Mouse (Mus musculus) hindbrain, embryonic 14.5 days (tissue): Measurements from ENCODE around the gene Clip2. TPM values are rescaled to one million over a fixed set of nuclear protein-coding genes. Genes with fewer than 3 reads are reported as not detected.
A peak's percentile ranks its signal among the peaks of the same experiment; 100 is the strongest.

ENCODE experiments used
- ATAC-seq: fragments of 200-750 bp; cut with Nextera tagmentation; 2 replicates; pipeline ENCODE4 v1.8.0; 2017; ENCODE audit warnings: moderate number of reproducible peaks, mild to moderate bottlenecking, moderate TSS enrichment, moderate library complexity; ENCODE audit not compliant: low FRiP score
- DNase-seq: peaks from one replicate; pipeline ENCODE4 v3.0.0-alpha.2; 2015; ENCODE audit warnings: low spot score
- H3K27ac ChIP-seq: fragments of 300-500 bp; sonication (generic); 2 replicates; pipeline ENCODE4 v1.5.1; 2014; ENCODE audit warnings: mild to moderate bottlenecking, moderate library complexity
- H3K27me3 ChIP-seq: fragments of 300-500 bp; sonication (generic); 2 replicates; pipeline ENCODE4 v1.6.1; 2014; ENCODE audit warnings: mild to moderate bottlenecking, low read length, mixed read lengths; ENCODE audit not compliant: control insufficient read depth, insufficient read depth
- H3K36me3 ChIP-seq: fragments of 300-500 bp; sonication (generic); replicated peaks from 2 replicates; pipeline ENCODE4 v1.6.1; 2014; ENCODE audit not compliant: control insufficient read depth, insufficient read depth
- H3K4me1 ChIP-seq: fragments of 300-500 bp; sonication (generic); replicated peaks from 2 replicates; pipeline ENCODE4 v1.6.1; 2014; ENCODE audit warnings: antibody characterized with exemption, low read length, mixed read lengths; ENCODE audit not compliant: control insufficient read depth, insufficient read depth
- H3K4me2 ChIP-seq: fragments of 300-500 bp; sonication (generic); replicated peaks from 2 replicates; pipeline ENCODE4 v1.6.1; 2014; ENCODE audit warnings: mild to moderate bottlenecking, moderate library complexity
- H3K4me3 ChIP-seq: fragments of 300-500 bp; sonication (generic); replicated peaks from 2 replicates; pipeline ENCODE4 v1.5.1; 2014; ENCODE audit warnings: mild to moderate bottlenecking, low read length
- H3K9ac ChIP-seq: fragments of 300-500 bp; sonication (generic); 2 replicates; pipeline ENCODE4 v1.6.1; 2014
- H3K9me3 ChIP-seq: fragments of 300-500 bp; sonication (generic); 2 replicates; pipeline ENCODE4 v1.6.1; 2016; ENCODE audit warnings: low read length; ENCODE audit not compliant: control insufficient read depth
- whole genome bisulfite sequencing: fragments of 180-500 bp; shearing (Covaris S2); extraction: QIAGEN DNeasy Blood & Tissue Kit; methylation state at CpG from one replicate; pipeline ENCODE4 v1.1.7; 2014; 5-methylcytosine and 5-hydroxymethylcytosine counted together
- polyA plus RNA-seq: library from polyadenylated mRNA; unstranded; fragments of >200 nt; fragmentation: Nextera tagmentation; extraction: Ambion mirVana; gene quantifications from 2 replicates; pipeline ENCODE4 v1.2.1, GENCODE M21; 2014

The Clip2 gene
- polyA plus RNA-seq, 1 experiment from 2014 or later, result 16.8 TPM

DNA sequence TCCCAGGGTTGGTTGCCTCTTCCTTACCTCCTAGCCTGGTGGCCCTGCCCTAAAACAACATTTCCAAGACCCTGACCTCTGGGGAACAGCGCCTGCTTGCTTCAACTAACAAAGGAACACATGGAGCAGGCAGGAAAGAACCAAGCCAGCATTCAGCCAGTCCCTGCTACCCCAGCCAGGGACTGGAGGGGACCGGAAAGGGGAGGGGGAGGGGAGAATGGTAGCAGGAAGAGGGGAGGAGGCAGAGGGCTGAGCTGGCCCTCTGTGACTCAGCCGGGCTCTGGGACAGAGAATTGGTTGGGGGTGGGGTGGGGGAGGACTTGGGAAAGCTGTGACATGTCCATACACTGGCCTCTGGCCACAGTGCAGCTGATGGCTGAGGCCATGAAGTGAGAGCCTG, 12.3 kb downstream of the Clip2 start:
- H3K27ac ChIP-seq, result peak overlapping the region; percentile 63
- ATAC-seq (peak; percentile 61; the same call in 1 of the 2 replicates), DNase-seq (no peak)
- 8% methylated on average over 3 of the region's 3 CpGs for WGBS
- H3K4me1 ChIP-seq, result peaks cover 15% of the 10 kb centered on the region
- no peaks in the 10 kb centered on the region for H3K9me3 ChIP-seq
- H3K36me3 ChIP-seq, result peaks cover 25% of the 10 kb centered on the region
- H3K4me3 ChIP-seq, result no peak overlapping the region
- no peak overlapping the region for H3K9ac ChIP-seq
- H3K4me2 ChIP-seq, result no peak overlapping the region
- no peaks in the 10 kb centered on the region for H3K27me3 ChIP-seq

DNA sequence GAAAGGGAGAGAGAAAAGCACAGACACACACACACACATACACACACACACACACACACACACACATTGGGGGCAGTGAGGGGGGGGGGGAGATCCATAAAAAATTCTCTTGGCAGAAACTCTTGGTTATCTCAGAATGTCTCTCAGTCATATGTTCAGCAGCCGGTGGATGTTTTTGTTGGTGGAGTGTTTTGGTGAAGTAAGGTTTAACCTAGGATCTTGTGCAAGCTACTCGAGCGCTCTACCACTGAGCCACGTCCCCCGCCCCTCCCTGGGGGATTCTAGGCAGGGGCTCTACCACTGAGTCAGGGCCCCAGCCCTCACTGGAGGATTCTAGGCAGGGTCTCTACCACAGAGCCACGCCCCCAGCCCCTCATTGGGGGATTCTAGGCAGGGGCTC, 16.2 kb downstream of the Clip2 start:
- no peak overlapping the region for H3K4me2 ChIP-seq
- peaks cover 12% of the 10 kb centered on the region for H3K4me1 ChIP-seq
- DNase-seq, result no peak
- no peaks in the 10 kb centered on the region for H3K9me3 ChIP-seq
- no peak overlapping the region for H3K4me3 ChIP-seq
- no peak overlapping the region for H3K9ac ChIP-seq
- whole genome bisulfite sequencing, result 89% methylated on average over 6 of the region's 6 CpGs
- peaks cover 58% of the 10 kb centered on the region for H3K36me3 ChIP-seq
- H3K27ac ChIP-seq, result no peak overlapping the region
- H3K27me3 ChIP-seq, result no peaks in the 10 kb centered on the region
- ATAC-seq, result no peak

DNA sequence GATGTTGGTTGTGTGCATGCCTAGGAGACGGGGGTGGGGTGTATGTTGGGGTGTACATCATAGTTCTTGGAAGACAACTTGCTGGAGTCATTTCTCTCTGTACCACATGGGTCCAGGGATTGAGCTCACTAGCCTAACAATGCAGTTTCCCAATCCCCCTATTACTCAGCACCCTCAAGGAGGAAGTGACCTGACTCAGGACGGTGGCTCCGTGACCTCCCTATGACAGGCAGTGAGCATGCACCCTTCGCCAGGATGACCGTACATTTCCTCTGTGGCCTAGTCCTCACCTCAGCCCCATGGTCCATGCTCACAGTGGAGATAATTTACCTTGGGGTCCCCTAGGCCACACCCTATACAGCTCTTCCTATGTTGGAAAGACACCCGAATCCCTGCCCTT, 19.8 kb downstream of the Clip2 start:
- 95% methylated on average over 6 of the region's 6 CpGs for WGBS
- Histone ChIP-seq H3K36me3 (peaks cover 45% of the 10 kb centered on the region), H3K9ac (no peak overlapping the region), H3K4me2 (no peak overlapping the region), H3K27ac (no peak overlapping the region), H3K4me1 (peaks cover 15% of the 10 kb centered on the region; the same call in 1 of the 2 replicates), H3K4me3 (no peak overlapping the region), H3K27me3 (no peaks in the 10 kb centered on the region), H3K9me3 (no peaks in the 10 kb centered on the region)
- ATAC-seq (no peak), DNase-seq (no peak)

DNA sequence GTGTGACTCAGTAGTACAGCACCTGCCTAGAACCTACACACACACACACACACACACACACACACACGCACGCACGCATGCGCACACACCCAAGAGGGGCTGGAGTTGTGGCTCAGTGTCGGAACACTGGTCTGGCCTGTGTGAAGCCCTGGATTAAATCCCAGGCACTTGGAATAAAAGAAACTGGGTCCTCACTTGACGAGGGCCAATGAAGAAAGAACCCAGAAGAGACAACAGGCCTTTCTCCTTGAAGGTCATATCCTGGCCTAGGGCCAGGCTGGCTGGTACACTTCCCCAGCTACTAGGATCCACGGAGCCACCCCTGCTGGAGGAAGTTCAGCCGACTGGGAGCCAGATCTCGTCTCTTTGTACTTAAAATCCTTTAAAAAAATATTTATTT, 20.6 kb downstream of the Clip2 start:
- H3K4me3 ChIP-seq, result no peak overlapping the region
- DNase-seq, result peak; percentile 48
- 84% methylated on average over 9 of the region's 9 CpGs for WGBS
- H3K36me3 ChIP-seq, result peaks cover 44% of the 10 kb centered on the region
- ATAC-seq, result 0 out of 2 replicates have a peak, but pooled peaks have one; percentile 41
- H3K27me3 ChIP-seq, result no peaks in the 10 kb centered on the region
- no peaks in the 10 kb centered on the region for H3K9me3 ChIP-seq
- peak overlapping the region; percentile 49; the same call in 1 of the 2 replicates for H3K27ac ChIP-seq
- H3K4me2 ChIP-seq, result no peak overlapping the region
- no peak overlapping the region for H3K9ac ChIP-seq
- peaks cover 15% of the 10 kb centered on the region; the same call in 1 of the 2 replicates for H3K4me1 ChIP-seq

DNA sequence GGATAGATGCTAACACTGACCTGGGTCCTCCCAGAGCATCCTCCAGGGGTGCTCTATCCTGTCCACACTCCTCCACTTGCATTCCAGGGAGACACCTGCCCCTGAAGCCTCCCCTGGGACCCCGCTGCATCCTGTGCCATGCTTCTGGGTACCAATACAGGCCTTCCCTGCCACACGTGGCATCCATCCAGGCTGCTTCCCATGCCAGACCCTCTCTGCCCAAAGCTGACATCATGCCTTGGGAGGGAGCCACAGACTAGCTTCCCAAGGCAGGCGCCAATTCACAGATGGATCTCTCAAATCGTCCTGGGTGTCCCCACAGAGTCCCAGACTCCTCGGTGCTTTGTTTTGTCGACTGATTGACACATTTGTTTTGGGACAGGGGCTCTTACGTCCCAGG, 21.4 kb downstream of the Clip2 start:
- no peaks in the 10 kb centered on the region for H3K9me3 ChIP-seq
- peak overlapping the region; percentile 49 for H3K27ac ChIP-seq
- H3K36me3 ChIP-seq, result peaks cover 50% of the 10 kb centered on the region
- no peaks in the 10 kb centered on the region for H3K27me3 ChIP-seq
- peak; percentile 54; the same call in 1 of the 2 replicates for ATAC-seq
- no peak overlapping the region for H3K9ac ChIP-seq
- no peak overlapping the region for H3K4me3 ChIP-seq
- WGBS, result 55% methylated on average over 7 of the region's 7 CpGs
- peaks cover 15% of the 10 kb centered on the region; the same call in 1 of the 2 replicates for H3K4me1 ChIP-seq
- DNase-seq, result peak; percentile 79
- no peak overlapping the region for H3K4me2 ChIP-seq

DNA sequence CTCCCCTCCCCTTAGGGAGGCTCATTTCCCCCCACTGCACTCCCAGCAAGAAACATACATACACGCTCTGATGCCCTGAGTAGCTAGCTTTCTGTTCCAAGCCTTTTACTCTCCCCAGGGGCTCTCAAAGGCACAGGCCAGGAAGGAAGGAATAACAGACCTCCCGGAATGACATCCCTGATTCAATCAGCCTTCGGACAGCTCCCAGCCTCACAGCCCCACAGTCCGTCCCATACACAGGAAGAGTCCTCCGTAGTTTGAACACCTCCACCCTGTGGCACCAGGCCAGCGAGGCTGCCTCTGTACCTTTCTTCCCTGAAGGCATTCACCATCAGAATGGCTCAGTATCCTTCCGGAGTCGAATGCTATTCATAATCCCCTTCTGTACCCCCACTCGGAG, 23.7 kb downstream of the Clip2 start:
- 28% methylated on average over 9 of the region's 9 CpGs for WGBS
- H3K4me1 ChIP-seq, result peaks cover 15% of the 10 kb centered on the region; the same call in 1 of the 2 replicates
- DNase-seq (no peak), ATAC-seq (no peak)
- no peak overlapping the region for H3K4me2 ChIP-seq
- no peak overlapping the region for H3K4me3 ChIP-seq
- H3K36me3 ChIP-seq, result peaks cover 35% of the 10 kb centered on the region
- H3K27me3 ChIP-seq, result no peaks in the 10 kb centered on the region
- no peak overlapping the region for H3K27ac ChIP-seq
- H3K9ac ChIP-seq, result no peak overlapping the region
- H3K9me3 ChIP-seq, result no peaks in the 10 kb centered on the region

DNA sequence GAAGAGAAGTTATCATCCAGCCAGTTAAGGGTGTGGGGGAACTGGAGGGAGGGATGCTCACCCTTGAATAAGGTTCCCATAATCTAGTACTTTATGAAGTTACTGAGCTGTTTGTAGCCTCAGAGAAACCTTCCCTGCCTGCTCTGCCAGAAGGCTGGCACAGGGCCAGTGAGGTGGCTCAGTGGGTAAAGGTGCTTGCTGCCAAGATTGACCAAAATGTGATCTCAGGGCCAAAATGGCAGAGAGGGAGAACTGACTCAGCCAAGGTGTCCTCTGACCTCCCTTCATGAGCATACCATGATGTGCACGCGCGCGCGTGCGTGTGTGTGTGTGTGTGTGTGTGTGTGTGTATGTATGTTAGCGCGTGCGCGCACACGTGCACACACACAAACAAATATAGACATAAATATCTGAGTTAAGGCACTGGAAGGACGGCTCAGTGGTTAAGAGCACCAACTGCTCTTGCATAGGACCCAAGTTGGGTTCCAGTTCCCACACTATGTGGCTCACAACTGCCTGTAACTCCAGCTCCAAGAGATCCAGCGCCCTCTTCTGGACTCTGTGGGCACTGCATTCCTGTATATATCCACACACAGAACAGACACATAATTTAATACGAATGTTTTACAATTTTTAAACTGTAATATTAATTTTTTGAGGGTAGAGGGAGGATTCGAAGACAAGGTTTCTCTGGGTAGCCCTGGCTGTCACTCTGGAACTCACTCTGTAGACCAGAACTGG, 26.1 kb downstream of the Clip2 start:
- H3K4me3 ChIP-seq, result no peak overlapping the region
- H3K4me2 ChIP-seq, result no peak overlapping the region
- no peak for ATAC-seq
- H3K36me3 ChIP-seq, result peaks cover 37% of the 10 kb centered on the region
- H3K4me1 ChIP-seq, result peaks cover 11% of the 10 kb centered on the region; the same call in 1 of the 2 replicates
- no peaks in the 10 kb centered on the region for H3K27me3 ChIP-seq
- no peak overlapping the region for H3K9ac ChIP-seq
- no peak overlapping the region for H3K27ac ChIP-seq
- WGBS, result 91% methylated on average over 15 of the region's 15 CpGs
- no peak for DNase-seq
- no peaks in the 10 kb centered on the region for H3K9me3 ChIP-seq

DNA sequence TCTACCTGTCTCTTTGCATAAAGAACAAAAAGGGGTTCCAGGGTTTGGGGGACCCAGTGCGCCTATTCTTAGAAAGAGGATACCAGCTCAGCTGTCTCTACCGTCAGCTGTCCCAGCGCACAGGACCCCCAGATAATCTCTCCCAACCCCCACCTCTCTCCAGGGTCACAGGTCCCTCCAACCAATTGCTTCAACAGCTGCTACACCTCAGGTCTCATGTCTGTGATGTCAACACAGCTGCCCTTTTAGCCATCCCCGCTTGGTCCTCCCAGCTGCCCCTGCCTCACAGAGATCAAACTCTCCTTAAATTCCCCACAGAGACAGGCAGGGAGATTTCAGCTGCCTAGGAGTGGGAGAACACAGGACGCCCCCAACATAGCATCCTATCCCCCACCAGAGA, 28.5 kb downstream of the Clip2 start:
- H3K9ac ChIP-seq, result no peak overlapping the region
- 84% methylated on average over 5 of the region's 5 CpGs for WGBS
- no peak overlapping the region for H3K27ac ChIP-seq
- H3K4me3 ChIP-seq, result no peak overlapping the region
- peaks cover 58% of the 10 kb centered on the region for H3K36me3 ChIP-seq
- no peaks in the 10 kb centered on the region for H3K27me3 ChIP-seq
- H3K9me3 ChIP-seq, result no peaks in the 10 kb centered on the region
- H3K4me2 ChIP-seq, result no peak overlapping the region
- DNase-seq (no peak), ATAC-seq (no peak)
- peaks cover 7% of the 10 kb centered on the region; the same call in 1 of the 2 replicates for H3K4me1 ChIP-seq

DNA sequence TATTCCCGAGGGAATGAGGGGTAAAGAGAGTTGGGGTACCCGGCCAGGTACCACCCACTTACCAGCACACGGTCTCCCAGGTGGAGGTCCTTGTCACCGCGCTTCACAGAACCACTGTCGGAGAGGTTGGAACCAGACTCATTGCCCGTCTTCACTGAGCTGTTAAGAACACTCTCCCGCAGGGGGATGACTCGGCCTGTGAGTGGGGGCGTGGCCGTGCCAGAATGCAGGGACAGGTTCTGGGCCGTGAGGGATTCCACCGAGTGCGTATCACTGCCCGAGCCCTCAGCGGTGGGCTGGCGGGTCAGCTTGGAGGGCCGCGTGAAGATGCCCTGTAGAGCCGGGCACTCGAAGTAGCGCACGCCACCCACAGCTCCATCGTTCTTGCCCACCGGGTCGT, 29.7 kb downstream of the Clip2 start:
- no peak overlapping the region for H3K9ac ChIP-seq
- H3K27me3 ChIP-seq, result no peaks in the 10 kb centered on the region
- DNase-seq, result no peak
- H3K9me3 ChIP-seq, result no peaks in the 10 kb centered on the region
- peaks cover 70% of the 10 kb centered on the region for H3K36me3 ChIP-seq
- no peak for ATAC-seq
- H3K4me3 ChIP-seq, result no peak overlapping the region
- no peak overlapping the region for H3K27ac ChIP-seq
- no peak overlapping the region for H3K4me2 ChIP-seq
- 93% methylated on average over 26 of the region's 26 CpGs for WGBS
- H3K4me1 ChIP-seq, result no peaks in the 10 kb centered on the region
